Mouse (Mus musculus): ENCODE measurements around the gene Smarcd3.

DNA sequence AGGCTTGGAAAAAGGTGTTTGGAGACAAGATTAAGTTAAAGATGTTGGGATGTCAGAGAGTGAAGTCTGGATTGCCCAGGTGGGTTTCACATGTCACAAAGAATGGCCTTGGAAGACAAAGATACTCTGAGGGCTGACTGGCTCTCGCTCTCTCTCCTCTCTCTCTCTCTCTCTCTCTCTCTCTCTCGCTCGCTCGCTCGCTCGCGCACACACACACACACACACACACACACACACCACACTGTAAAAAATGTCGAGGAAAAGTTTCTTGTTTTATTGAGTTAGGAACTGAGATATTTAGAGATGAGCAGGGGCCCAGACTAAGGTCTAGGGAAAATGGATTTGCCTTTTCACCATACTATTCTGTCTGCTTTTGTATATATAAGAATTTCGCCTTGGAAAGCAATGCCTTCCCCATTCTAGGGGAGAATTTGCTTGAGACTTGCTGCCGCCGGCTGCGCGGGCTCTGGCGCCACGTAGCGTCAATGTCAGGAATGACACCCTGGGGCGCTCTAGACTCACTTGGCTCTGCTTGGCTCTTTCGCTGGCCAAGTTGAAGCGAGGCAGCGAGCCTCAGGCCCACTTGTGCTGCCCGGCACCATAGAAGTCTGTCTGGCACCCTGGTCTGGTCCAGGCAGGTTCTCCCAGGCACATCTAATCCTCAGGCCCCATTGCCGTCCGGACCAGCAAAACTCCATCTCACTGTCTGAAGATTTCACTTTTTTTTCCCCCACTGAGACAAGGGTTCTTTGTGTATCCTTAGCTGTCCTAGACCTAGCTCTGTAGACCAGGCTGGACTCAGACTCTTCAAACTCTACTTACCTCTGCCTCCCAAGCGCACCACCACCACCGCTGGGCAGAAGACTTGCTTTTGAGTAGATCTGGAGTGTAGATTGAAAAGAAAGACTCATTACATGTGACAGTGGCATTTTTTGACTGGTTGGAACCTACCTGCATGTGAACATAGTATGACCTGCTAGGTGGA lies 27.8 kb upstream of the Smarcd3 start:
- TF ChIP-seq CTCF (IDR thresholded peaks at IDR 0.05; ENCODE audit: extremely low read depth, insufficient read length, insufficient replicate concordance, low read depth, low read length) (peak; percentile 97), POLR2A (IDR thresholded peaks at IDR 0.05; ENCODE audit: low read depth, low read length) (no peak)
